Mouse (Mus musculus) adipose tissue, adult 10 weeks (tissue): Measurements from ENCODE around the gene B230104I21Rik. TPM values are rescaled to one million over a fixed set of nuclear protein-coding genes. Genes with fewer than 3 reads are reported as not detected.

Experiments used
- polyA plus RNA-seq: library from polyadenylated mRNA; stranded (reverse); fragments of 350-450 nt; fragmentation: Illumina TruSeq; extraction: RNeasy Lipid Tissue Mini Kit (QIAGEN cat#74804); gene quantifications from one replicate; pipeline ENCODE4 v1.2.3, GENCODE M21; 2014; ENCODE audit warnings: low read depth, low replicate concordance

The B230104I21Rik gene
- not detected for polyA plus RNA-seq

DNA sequence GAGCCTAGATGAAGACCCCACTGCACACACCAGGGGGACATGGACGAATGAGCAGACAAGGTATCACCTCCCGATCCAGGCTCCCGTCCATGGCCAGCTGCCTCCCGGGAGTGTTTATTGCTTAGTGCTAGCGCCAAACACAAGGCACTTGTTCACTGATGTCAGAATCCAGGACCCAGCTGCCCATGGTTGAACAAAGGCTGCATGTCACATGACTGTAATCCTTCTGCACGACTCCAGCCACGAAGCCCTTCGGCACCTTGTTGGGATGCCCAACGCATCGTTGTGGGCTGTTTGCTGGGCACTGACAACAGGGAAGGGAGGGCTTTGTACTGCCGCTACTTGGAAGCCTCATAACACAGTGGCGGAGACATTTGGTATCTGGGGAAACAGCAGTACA lies at the start of gene B230104I21Rik:
TSS of gene B230104I21Rik (plus strand) at position 367 of the 400 bp plus-strand sequence.

DNA sequence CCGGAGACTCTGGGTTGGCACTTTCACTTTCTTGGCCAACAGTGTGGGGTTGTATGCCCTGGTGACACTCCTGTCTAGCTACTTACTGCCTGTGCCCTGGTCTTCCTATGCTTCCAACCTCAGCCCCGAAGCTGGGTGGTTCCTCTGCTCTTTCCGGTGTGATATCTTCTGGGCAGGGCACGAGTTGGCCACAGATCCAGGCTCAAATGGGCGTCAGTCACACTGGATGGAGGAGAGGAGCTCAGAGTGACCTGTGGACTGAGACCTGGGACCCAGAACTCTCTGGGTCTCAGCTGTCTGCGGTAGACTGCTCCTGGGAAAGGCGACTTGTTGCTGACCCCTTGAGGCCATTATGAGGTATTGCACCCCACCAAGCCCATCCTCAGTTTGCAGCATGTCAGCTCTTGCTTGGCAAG lies 34.5 kb upstream of the B230104I21Rik start, which contains the start of gene Arhgef16:
TSS of gene Arhgef16 (minus strand) at position 211 of the 416 bp plus-strand sequence.

Other genes starting within 250 kb of the B230104I21Rik start
- 0.68 TPM for gene Trp73, start 195.9 kb upstream of the B230104I21Rik start, polyA plus RNA-seq
- 7.9 TPM for gene Wrap73, start 193.8 kb upstream of the B230104I21Rik start, polyA plus RNA-seq
- gene Tprgl, start 175.5 kb upstream of the B230104I21Rik start, polyA plus RNA-seq = 117 TPM
- gene Megf6, start 165.4 kb upstream of the B230104I21Rik start, polyA plus RNA-seq = 15.0 TPM
- 19.9 TPM for gene Arhgef16, start 34.5 kb upstream of the B230104I21Rik start, polyA plus RNA-seq